12 mouse cellular contexts compared by ENCODE assay signal in genomic region chr6:53698128-53698749, GRCm38 (mm10).
DNase-seq lines count a peak whose midpoint lies in the region; ATAC-seq lines count a peak whose summit lies in the region.
"Had no signal": no experiment of that assay in that cellular context is flagged by ENCODE, and none has a peak within 500 bp of the region (broad histone marks: within the 10 kb centered on the region; RNA-seq: fewer than 3 reads in every experiment).

No protein-coding gene starts in this region.

- ATAC-seq in hindbrain, embryonic 14.5 days (ENCODE audit: low FRiP score) = peak; percentile 65; the same call in 1 of the 2 replicates
- ATAC-seq in neural tube, embryonic 14.5 days (ENCODE audit: low read depth) = peak; percentile 68; the same call in 1 of the 2 replicates

- peaks cover 34% of the 10 kb centered on the region for H3K4me1 ChIP-seq in embryonic facial prominence, embryonic 10.5 days
- H3K4me1 ChIP-seq in hindbrain, embryonic 14.5 days (replicated peaks; ENCODE audit: control insufficient read depth, insufficient read depth, low read length) = no peaks in the 10 kb centered on the region; the same call in 1 of the 2 replicates
- no peaks in the 10 kb centered on the region for H3K4me1 ChIP-seq in neural tube, embryonic 14.5 days (ENCODE audit: control insufficient read depth, insufficient read depth, low read length)

- H3K27ac ChIP-seq in embryonic facial prominence, embryonic 10.5 days (replicated peaks) = peak overlapping the region; percentile 77
- H3K27ac ChIP-seq in hindbrain, embryonic 14.5 days = no peak overlapping the region
- no peak overlapping the region for H3K27ac ChIP-seq in neural tube, embryonic 14.5 days (ENCODE audit: low read depth, low read length)

- WGBS in embryonic facial prominence, embryonic 10.5 days = 8% methylated on average over 15 of the region's 15 CpGs
- WGBS in hindbrain, embryonic 14.5 days = 5% methylated on average over 15 of the region's 15 CpGs
- WGBS in neural tube, embryonic 14.5 days = 5% methylated on average over 15 of the region's 15 CpGs

- peak; percentile 12 to 25 for DNase-seq in kidney, postnatal 4 days
- no peak for DNase-seq in kidney, postnatal 25 days
- peak; percentile 77 for DNase-seq in embryonic facial prominence, embryonic 10.5 days (ENCODE audit: low spot score)
- DNase-seq in hindbrain, embryonic 14.5 days (ENCODE audit: low spot score) = peak; percentile 44
- no peak for DNase-seq in layer of hippocampus, adult 18-20 months (ENCODE audit: low spot score in 2 of 2)
- DNase-seq in gastrocnemius, postnatal 10 days = no peak
- no peak for DNase-seq in right cerebral cortex, adult 2 months (ENCODE audit: low spot score in 2 of 2)
- DNase-seq: cerebellum, adult 8-10 months; heart, adult 18-20 months; thymus, postnatal 14 days had no signal

- H3K9ac ChIP-seq in hindbrain, embryonic 14.5 days = 0 out of 2 replicates have a peak overlapping the region, but pooled peaks have one; percentile 10
- no peak overlapping the region for H3K9ac ChIP-seq in neural tube, embryonic 14.5 days (replicated peaks; ENCODE audit: low read depth, low read length)

- no peaks in the 10 kb centered on the region for H3K36me3 ChIP-seq in embryonic facial prominence, embryonic 10.5 days (replicated peaks)
- no peaks in the 10 kb centered on the region for H3K36me3 ChIP-seq in hindbrain, embryonic 14.5 days (replicated peaks; ENCODE audit: control insufficient read depth, insufficient read depth)
- H3K36me3 ChIP-seq in neural tube, embryonic 14.5 days (ENCODE audit: control insufficient read depth, insufficient read depth, low read length) = no peaks in the 10 kb centered on the region

- peak overlapping the region; percentile 41 for H3K4me2 ChIP-seq in hindbrain, embryonic 14.5 days (replicated peaks)
- peak overlapping the region; percentile 11 for H3K4me2 ChIP-seq in neural tube, embryonic 14.5 days (ENCODE audit: low read depth, low read length)

- H3K9me3 ChIP-seq in embryonic facial prominence, embryonic 10.5 days = no peaks in the 10 kb centered on the region
- no peaks in the 10 kb centered on the region for H3K9me3 ChIP-seq in hindbrain, embryonic 14.5 days (ENCODE audit: control insufficient read depth, low read length)
- H3K9me3 ChIP-seq in neural tube, embryonic 14.5 days (ENCODE audit: control insufficient read depth, low read length) = no peaks in the 10 kb centered on the region

- H3K4me3 ChIP-seq in embryonic facial prominence, embryonic 10.5 days = peak overlapping the region; percentile 44
- H3K4me3 ChIP-seq in hindbrain, embryonic 14.5 days (replicated peaks; ENCODE audit: low read length) = peak overlapping the region; percentile 13; the same call in 1 of the 2 replicates
- H3K4me3 ChIP-seq in neural tube, embryonic 14.5 days (ENCODE audit: low read depth, low read length) = no peak overlapping the region
- H3K4me3 ChIP-seq: myocyte had no signal

- H3K27me3 ChIP-seq in embryonic facial prominence, embryonic 10.5 days (replicated peaks; ENCODE audit: low read depth, poor library complexity, severe bottlenecking) = no peaks in the 10 kb centered on the region
- no peaks in the 10 kb centered on the region for H3K27me3 ChIP-seq in hindbrain, embryonic 14.5 days (ENCODE audit: control insufficient read depth, insufficient read depth, low read length)
- H3K27me3 ChIP-seq in neural tube, embryonic 14.5 days (ENCODE audit: control insufficient read depth, insufficient read depth, low read length) = no peaks in the 10 kb centered on the region

Comparison
In these comparisons a context has a peak if more than half of its experiments do, and no peak if none do; other contexts are left out.
1. DNase-seq: peak in kidney, postnatal 4 days (2 of 2), embryonic facial prominence, embryonic 10.5 days (single experiment) and hindbrain, embryonic 14.5 days (single experiment); none in kidney, postnatal 25 days (0 of 2), layer of hippocampus, adult 18-20 months (0 of 2), gastrocnemius, postnatal 10 days (single experiment) and right cerebral cortex, adult 2 months (0 of 2).